Mouse (Mus musculus) mesoderm, embryonic 11.5 days (tissue): ENCODE results near the gene Fanca.
"Not testable (repeated sequence)": the region's sequence is repeated elsewhere in the genome, so short reads cannot be mapped to it uniquely, and the experiment has no call there.

Experiments used
- DNase-seq: peaks from one replicate; pipeline ENCODE4 v3.0.0-alpha.2; 2012; ENCODE audit warnings: low read depth, low spot score

The Fanca gene

DNA sequence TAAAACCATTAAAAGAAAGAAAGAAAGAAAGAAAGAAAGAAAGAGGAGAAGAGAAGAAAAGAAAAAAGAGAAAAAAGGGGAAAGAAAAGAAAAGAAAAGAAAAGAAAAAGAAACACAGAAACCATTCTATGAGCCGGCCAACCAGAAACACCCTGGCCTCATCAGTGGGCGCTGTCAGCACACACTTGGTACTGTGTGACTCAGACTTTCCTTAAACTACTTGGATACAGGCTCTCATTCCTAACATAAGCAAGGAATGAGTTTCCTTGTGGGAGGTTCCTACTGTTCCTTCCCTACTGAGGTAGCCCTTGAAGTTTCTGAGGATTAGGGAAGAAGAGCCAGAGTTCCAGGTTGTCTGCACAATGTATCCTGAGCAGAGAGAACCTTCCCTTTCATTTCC is 12.9 kb upstream of the Fanca start:
- no peak for DNase-seq

DNA sequence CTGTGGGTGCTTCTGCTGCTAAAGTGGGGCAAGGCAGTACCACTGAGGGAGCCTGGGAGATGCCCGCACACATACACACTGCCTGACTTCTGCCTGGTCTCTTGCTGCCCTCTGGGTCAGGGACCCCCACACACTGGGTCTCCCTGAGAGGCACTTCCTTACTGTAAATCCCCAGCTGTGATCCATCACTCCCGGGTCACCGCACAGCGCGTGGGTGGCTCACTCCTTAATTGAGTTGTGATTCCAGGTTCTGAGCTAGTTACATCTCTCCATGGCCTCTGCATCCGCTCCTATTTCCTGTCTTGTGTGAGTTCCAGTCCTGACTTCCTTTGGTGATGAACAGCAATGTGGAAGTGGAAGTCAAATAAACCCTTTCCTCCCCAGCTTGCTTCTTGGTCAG is 12.3 kb upstream of the Fanca start:
- DNase-seq: no peak

DNA sequence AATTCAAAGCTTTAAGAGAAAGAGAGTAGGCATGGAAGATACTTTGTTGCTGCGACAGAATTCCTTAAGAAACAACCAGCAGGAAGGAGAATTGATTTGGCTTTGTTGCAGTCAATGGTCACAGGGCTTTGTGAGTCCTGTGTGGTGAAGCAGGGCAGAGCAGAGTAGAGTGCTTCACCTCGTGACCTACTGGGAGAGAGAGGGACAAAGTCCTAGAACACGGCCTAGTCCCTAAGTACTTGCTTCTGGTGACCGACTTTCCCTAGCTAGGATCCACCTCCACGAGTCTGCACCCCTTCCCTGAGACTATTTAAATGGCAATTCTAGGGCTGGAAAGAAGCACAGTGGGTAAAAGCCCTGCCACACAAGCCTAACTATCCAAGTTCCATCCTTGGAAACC is 11.6 kb upstream of the Fanca start:
- DNase-seq: no peak

DNA sequence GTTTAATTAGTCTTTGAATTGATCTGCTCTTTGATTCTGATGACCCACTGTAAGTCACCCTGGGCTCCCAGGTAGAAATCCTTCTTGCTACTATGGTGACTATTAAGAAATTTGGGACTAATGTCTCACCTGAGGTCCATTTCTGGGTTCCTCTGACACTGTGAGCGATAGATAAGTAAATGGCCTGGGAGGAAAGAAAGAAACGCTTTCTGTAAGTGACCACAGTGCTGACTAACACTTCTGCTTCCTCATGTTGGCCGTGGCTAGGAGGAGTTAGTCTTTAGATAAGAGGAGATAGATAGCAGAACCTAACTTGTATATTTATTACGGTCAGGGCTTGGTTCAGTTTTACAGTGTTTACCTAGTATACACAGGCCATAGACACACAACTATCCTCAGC is 11.0 kb upstream of the Fanca start:
- no peak for DNase-seq

- no peak for DNase-seq
Observed at GRCm38 (mm10) chr8:123328552-123328951, 10.2 kb upstream of the Fanca start.

- peak; percentile 70 for DNase-seq
Observed at GRCm38 (mm10) chr8:123319522-123320164, 1.3 kb upstream of the Fanca start.

- DNase-seq: no peak
Observed at GRCm38 (mm10) chr8:123317781-123318466, 452 bp downstream of the Fanca start.

DNA sequence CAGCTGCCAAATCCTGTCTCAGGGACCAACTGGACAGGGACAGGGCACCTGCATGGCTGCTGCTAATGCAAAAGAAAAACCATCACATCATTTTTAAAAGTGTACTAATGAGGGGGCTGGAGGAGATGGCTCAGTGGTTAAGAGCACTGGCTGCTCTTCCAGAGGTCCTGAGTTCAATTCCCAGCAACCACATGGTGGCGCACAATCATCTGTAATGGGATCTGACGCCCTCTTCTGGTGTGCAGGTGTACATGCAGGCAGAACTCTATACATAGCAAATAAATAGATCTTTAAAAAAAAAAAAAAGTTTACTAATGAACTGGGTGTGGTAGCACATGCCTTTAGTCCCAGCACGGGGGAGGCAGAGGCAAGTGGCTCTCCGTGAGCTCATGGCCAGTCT is 9.6 kb downstream of the Fanca start:
- DNase-seq: no peak

- no peak for DNase-seq
Observed at GRCm38 (mm10) chr8:123298301-123298700, 20.1 kb downstream of the Fanca start.

DNA sequence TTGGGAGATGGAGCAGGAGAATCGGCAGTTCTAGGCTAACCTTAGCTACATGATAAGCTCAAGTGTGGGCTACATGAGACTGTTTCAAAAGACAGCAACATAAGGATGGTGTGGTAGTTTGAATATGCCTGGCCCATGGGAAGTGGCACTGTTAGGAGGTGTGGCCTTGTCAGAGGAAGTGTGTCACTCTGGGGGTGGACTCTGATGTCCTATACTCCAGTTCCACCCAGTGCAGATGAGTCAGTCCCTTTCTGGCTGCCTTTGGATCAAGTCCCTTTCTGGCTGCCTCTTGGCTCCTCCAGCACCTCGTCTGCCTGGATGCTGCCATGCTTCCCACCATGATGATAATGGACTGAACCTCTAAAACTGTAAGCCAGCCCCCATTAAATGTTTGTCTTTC is 25.6 kb downstream of the Fanca start:
- DNase-seq: no peak

GRCm38 (mm10) chr8:123292281-123292680 is 26.1 kb downstream of the Fanca start:
- no peak for DNase-seq

DNA sequence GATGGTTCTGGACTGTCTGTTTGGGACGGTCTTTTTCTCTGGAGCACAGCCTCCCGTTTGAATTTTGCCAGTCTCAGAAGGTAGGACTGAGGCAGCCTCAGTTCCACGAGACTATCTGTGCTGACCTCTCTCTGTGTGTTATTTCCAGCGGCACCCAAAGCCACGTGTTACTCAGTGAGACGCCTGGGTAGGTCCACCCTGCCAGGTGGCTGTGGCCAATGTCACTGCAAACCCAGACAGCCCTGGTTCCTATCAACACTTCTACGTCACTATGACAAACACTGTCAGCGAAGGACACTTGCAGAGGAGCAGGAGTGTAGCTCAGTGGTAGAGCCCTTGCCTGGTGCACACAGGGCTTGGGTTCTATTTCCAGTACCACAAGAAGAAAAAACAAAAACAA is 26.7 kb downstream of the Fanca start:
- no peak for DNase-seq

GRCm38 (mm10) chr8:123290679-123291078 is 27.7 kb downstream of the Fanca start:
- DNase-seq: no peak

DNA sequence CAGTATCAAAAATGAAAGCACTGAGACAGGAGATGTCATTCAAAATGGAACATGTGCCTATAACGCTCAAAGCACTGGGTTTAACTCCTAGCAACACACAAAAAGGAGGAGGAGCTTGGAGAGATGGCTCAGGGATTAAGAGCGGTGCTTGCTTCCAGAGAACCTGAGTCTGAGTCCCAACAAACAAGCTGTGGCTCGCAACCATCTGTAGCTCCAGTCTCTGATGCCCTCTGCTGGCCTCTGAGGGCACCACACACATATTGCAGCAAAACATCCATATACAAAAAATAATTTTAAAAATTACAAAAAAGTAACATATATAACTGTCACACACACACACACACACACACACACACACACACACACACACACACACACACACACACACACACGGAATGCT is 28.2 kb downstream of the Fanca start:
- DNase-seq: peak; percentile 25

- DNase-seq: no peak
Observed at GRCm38 (mm10) chr8:123287362-123287761, 31.0 kb downstream of the Fanca start.

DNA sequence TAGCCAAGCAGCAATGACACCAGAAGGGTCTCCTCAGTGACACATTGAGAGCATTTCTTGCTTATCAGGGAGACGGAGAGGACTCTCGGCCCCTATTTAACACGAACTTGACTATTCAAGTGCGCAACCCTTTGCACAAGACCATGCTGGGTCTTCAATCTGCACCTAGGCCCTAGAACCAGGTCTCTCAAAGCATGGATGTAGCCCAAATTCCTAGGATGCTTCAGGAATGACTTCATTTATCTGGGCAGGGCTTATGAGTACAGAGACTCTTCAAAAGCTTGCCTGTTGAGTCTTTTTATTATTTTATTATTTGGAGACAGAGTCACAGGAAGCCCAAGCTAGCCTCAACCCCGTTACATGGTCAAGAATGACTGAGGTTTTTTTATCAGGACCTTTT is 33.9 kb downstream of the Fanca start:
- DNase-seq: no peak

GRCm38 (mm10) chr8:123283991-123284390 is 34.4 kb downstream of the Fanca start:
- no peak for DNase-seq

DNA sequence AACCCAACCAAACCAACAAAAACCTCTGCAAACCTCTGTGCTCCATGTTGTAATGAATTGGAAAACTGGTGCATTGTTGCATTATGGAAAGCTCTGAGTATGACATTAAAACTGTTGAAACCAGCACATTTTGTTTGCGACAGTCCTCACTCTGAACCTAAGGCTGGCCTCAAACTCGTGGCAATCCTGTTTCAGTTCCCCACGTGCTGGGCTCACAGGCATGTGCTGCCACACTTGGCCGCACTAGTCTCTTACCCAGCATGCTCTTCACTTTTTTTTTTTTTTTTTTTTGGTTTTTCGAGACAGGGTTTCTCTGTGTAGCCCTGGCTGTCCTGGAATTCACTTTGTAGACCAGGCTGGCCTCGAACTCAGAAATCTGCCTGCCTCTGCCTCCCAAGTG is 35.4 kb downstream of the Fanca start:
- DNase-seq: not testable (repeated sequence)

DNA sequence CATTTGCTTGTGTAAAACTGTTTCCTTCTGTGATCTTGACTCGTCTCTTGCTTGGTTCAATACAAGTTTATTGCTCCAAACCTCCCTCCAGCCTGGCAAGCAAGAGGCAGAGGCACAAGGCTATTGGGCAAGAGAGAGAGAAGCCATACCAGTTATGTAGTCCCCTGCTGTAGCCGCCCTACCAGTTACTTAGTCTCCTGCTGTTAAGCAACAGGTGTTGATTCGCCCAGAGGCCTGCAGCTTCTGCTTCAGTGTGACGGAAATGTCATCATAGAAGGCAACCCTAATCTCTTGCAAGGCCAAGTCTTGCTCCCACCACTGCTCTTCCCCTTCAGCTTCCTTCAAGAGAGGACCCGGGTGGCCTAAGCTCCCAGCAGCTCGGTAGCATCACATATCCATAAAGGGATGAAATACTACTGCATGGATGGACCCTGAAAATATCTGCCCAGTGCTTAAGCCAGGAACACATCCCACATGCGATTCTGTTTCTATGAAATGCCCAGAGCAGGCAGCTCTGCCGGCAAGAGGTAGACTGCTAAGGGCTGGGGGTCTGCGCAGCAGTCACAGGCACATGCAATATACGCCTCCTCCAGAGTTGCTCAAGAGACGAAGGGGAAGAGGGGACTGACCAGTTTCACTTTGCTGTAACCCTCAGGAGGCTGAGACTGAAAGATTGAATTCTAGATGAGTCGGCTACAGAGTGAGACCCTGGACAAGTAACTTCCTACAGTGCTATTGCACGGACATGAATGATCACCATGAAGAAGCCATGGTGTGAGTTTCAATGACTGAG is 37.9 kb downstream of the Fanca start:
- DNase-seq: no peak

GRCm38 (mm10) chr8:123279828-123280227 is 38.5 kb downstream of the Fanca start:
- no peak for DNase-seq

- no peak for DNase-seq
Observed at GRCm38 (mm10) chr8:123278445-123278844, 39.9 kb downstream of the Fanca start.

GRCm38 (mm10) chr8:123275096-123275495 is 43.3 kb downstream of the Fanca start:
- DNase-seq: no peak

DNA sequence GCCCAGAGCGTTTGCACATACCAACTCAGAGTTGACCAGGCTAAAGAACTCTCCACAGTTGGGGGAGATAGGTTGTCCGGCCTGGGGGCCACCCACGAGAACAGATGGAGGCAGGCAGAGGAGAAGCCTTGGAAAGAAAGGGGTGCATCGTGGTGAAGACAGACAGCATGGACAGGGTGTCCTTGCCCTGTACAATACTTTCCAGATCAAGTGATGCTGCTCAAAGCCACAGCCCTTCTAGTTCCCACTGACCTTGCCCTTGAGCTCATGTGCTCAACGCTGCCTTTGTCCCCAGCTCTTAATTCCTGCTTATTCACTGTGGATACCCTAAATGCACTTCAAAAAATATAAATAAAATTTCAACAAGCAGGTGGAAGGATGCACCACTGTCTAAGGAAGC is 43.9 kb downstream of the Fanca start:
- no peak for DNase-seq
